Mouse (Mus musculus): ENCODE data around the gene Rec8. TPM values are rescaled to one million over a fixed set of nuclear protein-coding genes. Genes with fewer than 3 reads are reported as not detected.

Rec8 gene
- total RNA-seq (2017) = not detected in 2 replicates

DNA sequence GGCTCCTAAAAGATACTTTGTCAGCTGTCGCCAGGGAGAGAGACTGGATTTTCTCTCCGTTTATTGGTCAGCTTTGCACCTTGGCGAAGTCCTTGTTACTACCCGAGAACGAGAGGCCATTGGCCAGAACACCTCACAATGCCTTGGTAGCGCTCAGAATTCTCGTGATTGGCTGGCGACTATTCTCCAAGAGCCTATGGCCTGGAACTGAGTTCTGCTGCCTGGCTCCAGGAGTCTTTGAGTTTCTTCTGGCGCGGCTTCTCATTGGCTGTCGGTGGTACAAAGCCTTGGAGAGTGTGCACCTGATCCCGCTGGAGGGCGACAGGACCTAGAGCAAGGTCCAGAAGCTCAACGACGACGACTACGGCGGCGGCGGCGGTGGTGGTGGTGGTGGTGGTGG lies at the start of gene Rec8:
Gene Rec8, plus strand, starts transcription at position 216 of the 400 bp plus-strand sequence.
- peak; percentile 40; the same call in 1 of the 2 replicates for ATAC-seq (ENCODE audit: extremely low read depth, insufficient number of reproducible peaks, low FRiP score, poor library complexity, severe bottlenecking)

DNA sequence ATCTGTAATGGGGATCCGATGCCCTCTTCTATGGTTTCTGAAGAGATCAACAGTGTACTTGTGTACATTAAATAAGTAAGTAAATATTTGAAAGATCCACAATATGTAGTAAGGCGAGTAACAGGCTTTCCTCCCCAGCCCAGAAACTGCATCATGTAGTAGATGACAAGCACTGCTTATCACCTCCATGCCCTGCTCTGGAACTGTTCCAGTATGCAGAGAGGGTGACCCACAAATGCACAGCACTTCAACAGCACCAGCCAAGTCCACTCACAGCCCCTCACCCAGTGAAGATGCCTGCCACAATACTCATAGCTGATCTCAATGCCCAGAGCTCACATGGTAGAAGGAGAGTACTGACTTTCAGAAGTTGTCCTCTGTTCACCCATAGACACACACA lies 47.2 kb upstream of the Rec8 start:
- ATAC-seq (ENCODE audit: extremely low read depth, insufficient number of reproducible peaks, low FRiP score, poor library complexity, severe bottlenecking) = no peak

DNA sequence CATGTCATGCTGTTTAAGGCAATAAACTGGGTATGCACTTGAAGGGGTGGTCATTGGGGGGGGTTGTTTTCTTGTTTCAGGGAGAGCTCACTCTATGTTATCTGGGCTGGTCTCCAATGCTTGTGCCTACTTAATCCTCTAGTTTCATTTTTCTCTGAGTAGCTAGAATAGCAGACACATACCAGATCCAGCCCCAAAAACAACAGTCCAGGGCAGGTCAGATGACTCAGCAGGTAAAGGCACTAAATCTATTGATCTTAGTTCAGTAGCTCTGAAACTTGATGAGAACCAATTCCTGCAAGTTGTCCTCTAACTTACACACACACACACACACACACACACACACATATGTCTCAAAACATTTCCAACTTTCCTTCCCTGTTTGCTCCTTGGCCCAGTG lies 46.1 kb upstream of the Rec8 start:
- ATAC-seq (ENCODE audit: extremely low read depth, insufficient number of reproducible peaks, low FRiP score, poor library complexity, severe bottlenecking) = no peak

DNA sequence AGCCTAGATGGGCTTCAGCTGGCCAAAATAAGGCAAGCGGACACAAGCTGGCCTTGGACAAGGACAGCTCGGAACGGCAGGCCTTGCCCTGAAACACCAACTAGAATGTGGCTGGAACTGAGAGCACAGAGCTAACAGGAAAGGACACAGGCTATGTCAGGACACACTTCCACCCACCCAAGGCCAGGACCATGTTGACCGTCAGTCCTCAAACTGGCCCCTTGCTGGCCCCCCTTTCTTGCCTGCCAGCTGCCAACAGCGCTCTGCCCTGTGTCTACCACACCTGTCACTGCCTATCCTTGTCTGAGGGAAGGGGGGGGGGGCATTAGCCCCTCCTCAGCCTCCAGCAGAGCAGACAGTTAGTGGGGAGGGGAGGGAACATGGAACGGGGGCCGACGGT lies 42.5 kb upstream of the Rec8 start, which contains the start of gene Fitm1:
Gene Fitm1, plus strand, starts transcription at position 316 of the 400 bp plus-strand sequence.
- ATAC-seq (ENCODE audit: extremely low read depth, insufficient number of reproducible peaks, low FRiP score, poor library complexity, severe bottlenecking) = no peak

DNA sequence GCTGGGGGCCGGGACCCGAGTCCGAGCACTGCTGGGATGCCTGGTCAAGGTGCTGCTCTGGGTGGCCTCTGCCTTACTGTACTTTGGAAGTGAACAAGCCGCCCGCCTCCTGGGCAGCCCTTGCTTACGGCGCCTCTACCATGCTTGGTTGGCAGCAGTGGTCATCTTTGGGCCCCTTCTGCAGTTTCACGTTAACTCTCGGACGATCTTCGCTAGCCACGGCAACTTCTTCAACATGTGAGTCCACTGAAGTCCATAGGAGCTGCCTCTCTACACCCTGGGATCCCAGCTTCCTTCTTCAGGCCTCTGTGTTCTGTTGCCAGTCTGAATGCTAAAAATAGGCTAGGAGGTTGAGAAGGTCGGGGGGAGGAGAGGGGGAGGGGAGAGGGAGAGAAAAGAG lies 42.1 kb upstream of the Rec8 start:
- no peak for ATAC-seq (ENCODE audit: extremely low read depth, insufficient number of reproducible peaks, low FRiP score, poor library complexity, severe bottlenecking)

DNA sequence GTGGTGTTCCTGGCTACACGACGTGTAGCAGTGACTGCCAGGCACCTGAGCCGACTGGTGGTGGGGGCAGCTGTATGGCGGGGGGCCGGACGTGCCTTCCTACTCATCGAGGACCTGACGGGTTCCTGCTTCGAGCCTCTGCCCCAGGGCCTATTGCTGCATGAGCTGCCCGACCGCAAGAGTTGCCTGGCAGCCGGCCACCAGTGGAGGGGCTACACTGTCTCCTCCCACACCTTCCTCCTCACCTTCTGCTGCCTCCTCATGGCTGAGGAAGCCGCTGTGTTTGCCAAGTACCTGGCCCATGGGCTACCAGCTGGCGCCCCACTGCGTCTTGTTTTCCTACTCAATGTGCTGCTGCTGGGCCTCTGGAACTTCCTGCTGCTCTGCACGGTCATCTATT lies 41.5 kb upstream of the Rec8 start:
- no peak for ATAC-seq (ENCODE audit: extremely low read depth, insufficient number of reproducible peaks, low FRiP score, poor library complexity, severe bottlenecking)

DNA sequence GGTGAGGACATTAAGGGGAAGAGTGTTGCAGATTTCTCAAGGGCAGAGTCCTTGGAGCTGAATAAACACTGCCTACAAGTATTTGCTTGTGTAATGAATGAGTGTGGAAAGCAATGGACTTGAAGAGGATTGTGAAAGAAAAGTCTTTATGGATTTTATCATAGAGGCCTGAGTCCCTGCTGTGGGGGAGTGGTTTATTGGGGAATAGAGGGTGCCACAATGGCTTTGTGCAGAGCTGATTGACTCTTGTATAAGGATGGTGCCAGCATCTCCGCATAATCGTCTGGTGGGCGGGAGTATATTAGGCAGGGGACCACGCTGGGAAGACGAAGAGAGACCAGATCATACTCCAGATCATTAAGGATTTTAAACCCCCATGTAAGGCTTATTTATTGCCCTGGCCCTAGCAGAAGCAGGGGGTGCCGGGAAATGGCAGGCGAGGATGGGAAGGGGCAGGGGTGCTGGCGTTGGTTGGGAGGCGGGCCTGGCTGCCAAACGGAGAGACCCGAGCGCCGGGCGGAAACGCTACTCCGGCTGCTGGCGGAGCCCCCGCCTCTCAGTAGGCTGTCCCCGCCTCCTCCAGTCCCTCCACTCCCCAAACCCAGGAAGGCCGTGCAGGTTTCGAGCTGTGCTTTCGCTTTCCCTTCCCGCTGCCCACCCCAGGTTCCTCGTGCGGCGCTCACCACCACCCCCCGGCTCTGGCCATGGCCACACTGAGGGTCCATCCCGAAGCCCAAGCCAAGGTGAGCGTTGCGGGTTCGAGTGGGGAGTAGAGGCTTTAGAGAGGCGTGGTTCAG lies 39.8 kb upstream of the Rec8 start, which contains the start of gene Psme1:
Gene Psme1, plus strand, starts transcription at position 253 of the 797 bp plus-strand sequence.
- peak; percentile 86 for ATAC-seq (ENCODE audit: extremely low read depth, insufficient number of reproducible peaks, low FRiP score, poor library complexity, severe bottlenecking)

DNA sequence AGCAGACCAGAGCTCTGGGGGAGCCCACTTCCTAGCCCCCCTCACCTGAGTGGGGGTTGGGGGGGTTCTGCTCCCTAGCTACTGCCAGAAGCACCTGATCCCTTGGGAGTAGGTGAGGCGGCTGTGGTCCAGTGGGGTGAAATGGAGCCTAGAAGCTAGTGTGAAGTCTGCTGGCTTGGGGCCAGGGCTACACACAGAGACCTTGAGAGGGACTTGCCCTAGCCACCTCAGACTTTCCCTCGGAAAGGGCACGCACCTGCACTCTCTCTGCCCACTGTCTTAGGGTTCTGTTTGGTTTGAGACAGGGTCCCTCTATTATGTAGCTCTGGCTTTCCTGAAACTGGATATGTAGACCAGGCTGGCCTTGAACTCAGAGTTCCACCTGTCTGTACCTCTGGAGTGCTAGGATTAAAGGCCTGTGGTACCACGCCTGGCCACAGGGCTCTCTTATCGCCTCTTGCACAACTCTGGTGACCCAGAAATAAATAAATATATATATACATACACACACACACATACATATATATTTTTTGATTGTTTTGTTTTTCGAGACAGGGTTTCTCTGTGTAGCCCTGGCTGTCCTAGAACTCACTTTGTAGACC lies 39.1 kb upstream of the Rec8 start:
- ATAC-seq (ENCODE audit: extremely low read depth, insufficient number of reproducible peaks, low FRiP score, poor library complexity, severe bottlenecking) = no peak

DNA sequence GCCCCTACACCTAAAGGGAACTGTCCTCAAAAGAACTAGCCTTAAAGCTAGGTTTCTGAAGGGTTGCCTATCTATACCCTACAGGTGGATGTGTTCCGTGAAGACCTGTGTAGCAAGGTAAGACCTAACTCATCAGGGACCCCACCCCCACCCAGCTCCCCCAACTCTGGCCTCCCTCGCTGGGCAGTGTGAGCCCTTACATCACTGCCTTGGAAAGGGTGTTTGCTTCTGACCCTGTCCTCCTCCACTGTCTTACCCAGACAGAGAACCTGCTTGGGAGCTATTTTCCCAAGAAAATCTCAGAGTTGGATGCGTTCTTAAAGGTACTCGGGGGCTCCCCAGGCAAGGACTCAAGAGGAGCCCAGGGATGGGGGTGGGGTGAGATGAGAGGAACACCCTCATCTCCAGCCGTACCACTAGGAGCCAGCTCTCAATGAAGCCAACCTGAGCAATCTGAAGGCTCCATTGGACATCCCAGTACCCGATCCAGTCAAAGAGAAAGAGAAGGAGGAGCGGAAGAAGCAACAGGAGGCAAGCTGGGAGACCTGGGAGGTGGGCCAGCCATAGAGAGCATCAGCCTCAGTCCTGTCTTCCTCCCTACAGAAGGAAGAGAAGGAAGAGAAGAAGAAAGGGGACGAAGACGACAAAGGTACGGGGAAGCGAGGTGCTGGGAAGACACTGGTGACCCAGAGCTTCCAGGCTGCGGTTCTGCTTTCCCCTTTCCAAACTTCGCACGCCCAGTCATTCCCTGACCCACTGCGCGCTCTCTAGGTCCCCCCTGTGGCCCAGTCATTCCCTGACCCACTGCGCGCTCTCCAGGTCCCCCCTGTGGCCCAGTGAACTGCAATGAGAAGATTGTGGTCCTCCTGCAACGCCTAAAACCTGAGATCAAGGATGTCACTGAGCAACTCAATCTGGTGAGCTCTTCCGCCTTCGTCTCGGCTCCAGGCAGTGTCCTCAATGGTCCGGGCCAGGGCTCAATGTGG lies 38.0 kb upstream of the Rec8 start:
- no peak for ATAC-seq (ENCODE audit: extremely low read depth, insufficient number of reproducible peaks, low FRiP score, poor library complexity, severe bottlenecking)

DNA sequence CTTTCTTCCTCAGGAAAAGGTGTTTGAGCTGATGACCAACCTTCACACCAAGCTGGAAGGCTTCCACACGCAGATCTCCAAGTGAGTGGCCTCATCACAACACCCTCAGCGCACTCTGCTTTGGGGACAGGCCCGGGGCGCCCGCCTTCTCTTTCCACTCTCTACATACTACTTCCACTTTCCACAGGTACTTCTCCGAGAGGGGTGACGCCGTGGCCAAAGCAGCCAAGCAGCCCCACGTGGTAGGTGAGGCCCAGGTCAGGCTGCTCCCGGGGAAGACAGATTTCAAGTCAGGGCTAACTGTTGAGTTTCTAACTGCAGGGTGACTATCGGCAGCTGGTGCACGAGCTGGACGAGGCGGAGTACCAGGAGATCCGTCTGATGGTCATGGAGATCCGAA lies 37.1 kb upstream of the Rec8 start:
- ATAC-seq (ENCODE audit: extremely low read depth, insufficient number of reproducible peaks, low FRiP score, poor library complexity, severe bottlenecking) = no peak

DNA sequence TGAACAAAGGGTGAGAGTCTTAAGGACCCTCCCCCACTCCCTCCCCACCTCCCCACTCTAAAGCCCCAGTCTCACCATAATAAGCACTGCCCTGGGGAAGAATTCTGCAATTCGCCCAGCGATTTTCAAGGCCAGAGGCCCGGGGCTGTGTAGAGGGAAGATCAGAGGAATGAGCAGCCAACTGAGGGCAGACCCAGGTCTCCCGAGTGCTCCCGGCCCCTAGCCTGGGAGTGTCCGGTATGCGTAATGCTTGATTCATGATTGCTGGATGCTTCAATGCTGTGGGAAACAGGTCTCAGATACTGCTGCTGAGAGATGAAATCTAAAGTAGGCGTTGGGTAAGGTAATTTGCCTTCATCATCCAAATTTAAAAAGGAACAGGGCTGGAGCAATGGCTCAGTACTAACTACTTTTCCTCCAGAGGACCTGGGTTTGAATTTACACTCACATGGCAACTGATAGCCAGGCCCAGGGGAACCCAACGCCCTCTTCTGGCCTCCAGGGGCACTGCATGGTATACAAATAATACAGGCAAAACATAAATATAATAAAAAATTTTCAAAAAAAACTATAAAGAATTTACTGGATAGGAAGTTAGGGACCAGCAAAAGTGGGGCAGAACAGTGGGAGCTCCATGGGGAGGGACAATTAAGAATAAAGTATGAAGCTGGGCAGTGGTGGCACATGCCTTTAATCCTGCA lies 35.7 kb upstream of the Rec8 start:
- ATAC-seq (ENCODE audit: extremely low read depth, insufficient number of reproducible peaks, low FRiP score, poor library complexity, severe bottlenecking) = no peak

DNA sequence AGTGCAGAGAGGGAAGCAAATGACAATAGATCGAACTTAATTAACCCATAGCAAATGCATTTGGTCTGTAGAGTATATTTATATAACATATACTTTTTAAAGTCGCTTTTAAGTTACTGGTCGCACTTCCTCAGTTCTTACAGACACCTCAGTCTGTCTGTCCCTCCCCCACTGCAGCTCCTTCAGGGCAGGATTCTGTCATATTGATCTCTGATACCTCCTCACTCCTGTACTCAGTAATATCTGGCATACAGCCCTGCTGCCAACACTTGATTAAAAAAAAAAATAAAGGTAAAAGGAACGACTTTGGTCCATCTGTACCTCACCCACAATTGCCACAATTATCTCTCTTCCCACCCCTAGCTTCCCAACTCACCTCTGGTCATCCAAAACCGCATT lies 33.5 kb upstream of the Rec8 start:
- no peak for ATAC-seq (ENCODE audit: extremely low read depth, insufficient number of reproducible peaks, low FRiP score, poor library complexity, severe bottlenecking)

DNA sequence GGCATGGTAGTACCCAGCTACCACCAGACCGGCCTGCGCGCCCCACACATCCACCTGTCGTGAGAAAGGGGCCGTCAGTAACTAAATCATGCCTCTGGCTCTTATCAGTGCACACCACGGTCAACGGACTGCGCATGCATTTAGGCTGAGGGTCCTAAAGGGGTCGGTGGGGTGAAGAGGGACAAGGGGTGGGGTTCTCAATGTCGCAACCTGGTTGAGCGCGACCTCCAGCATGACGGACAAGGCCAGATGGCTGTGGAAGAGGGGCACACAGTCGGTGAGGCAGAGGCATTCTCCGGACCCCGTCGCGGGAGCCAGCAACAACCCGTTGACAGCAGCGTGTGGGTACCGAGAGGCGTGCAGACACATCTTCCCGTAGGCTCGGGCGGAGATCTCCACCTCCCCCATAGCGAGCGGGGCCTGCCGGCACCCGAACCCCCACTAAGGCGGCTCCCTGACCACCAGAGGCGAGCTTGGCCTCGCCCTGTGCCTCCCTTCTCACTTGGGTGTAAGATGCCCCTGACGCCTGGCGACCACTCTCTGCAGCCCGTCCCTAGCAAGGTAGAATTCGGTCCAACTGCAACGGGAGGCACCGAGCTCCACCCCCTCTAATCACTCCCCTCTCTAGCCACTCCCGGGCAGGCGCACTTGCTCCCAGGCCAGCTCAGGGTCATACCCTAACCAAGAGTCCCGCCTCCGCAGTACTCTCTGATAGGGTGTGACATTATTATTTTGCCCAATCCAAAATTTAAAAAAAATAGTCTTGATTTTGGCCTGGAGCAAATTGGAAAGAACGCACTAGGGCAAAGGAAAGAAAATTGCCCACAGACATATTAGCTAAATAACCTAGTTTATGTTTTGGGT lies 32.9 kb upstream of the Rec8 start, which contains the start of gene Emc9:
Gene Emc9, minus strand, starts transcription at position 601 of the 864 bp plus-strand sequence.
- ATAC-seq (ENCODE audit: extremely low read depth, insufficient number of reproducible peaks, low FRiP score, poor library complexity, severe bottlenecking) = peak; percentile 76

DNA sequence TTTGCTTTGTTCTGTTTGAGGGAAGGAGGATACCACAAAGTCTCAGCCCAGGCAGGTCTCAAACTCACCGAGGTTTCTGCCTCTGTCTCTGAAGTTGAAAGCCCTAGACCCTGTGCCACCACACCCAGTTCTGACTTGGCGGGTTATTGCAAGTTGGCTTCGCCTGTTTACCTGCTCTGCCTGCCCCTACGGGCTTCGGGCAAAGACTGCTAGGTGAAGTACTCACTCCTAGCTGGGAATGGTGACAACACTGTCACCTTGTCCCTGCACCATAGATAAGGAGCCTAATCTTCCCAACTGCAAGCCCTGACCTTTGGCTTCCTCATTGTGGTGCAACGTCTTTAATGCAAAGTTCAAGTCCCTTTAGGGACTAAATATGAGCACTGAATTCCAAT lies 32.3 kb upstream of the Rec8 start:
- ATAC-seq (ENCODE audit: extremely low read depth, insufficient number of reproducible peaks, low FRiP score, poor library complexity, severe bottlenecking) = no peak

DNA sequence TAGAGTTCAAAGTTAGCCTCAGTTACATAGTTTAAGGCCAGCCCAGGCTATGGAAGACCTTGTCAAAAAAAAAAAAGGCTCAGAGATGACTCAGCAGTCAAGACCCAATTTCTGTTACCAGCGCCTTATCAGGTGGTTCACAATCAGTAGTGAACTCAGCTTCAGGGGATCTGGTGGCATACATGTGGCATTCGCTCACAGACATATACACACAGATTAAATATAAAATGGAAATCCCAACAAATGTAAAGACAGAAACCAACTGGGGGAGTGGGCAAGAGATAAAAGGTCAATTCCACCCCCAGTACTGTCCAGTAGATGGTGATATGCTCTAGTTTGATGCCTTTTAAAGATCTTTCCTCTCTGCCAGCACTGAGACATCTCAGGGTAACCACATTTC lies 31.7 kb upstream of the Rec8 start:
- no peak for ATAC-seq (ENCODE audit: extremely low read depth, insufficient number of reproducible peaks, low FRiP score, poor library complexity, severe bottlenecking)

DNA sequence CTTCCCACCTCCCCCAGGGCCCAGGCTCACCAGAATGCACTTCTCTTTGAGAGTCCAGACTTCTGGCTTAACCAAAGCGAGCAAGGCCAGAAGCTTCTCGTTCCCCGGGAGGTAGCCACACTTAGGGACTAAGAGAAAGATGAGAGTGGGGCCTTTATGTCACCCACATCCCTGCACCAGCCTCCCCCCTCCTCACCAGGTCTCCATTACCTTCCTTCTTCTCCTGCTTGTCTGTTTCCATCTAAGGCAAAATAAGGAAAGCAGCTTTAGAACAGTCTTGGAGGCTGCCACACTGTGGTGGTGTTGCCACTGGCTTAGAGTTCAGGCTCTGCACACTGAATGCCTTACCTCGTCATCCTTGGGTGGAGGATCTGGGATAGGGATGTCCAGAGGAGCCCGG lies 28.6 kb upstream of the Rec8 start:
- no peak for ATAC-seq (ENCODE audit: extremely low read depth, insufficient number of reproducible peaks, low FRiP score, poor library complexity, severe bottlenecking)

DNA sequence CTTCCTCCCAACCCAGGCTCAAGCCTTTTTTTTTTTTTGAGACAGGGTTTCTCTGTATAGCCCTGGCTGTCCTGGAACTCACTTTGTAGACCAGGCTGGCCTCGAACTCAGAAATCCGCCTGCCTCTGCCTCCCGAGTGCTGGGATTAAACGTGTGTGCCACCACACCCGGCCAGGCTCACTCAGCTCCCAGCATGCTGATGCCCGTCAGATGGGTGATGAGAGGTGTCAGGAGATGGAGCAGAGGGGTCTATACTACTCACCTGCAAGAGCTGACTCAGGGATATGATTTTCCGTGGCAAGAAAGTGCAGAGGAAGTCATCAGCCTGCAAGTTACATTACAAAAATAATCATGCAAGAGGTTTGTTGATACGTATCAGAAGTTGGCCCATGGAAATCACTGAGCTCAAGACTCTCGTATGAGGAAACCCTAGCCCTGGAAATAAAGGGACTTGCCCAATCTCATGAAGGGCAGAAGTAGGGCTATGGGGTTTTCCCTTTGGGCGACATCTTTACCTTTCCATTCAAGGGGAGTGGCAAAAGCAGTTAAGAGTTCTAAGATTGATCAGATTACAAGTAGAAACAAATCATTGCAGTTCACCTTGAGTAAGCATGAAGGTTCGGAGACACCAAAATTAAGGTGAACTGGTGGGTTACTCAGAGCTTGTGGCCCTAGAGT lies 27.9 kb upstream of the Rec8 start:
- ATAC-seq (ENCODE audit: extremely low read depth, insufficient number of reproducible peaks, low FRiP score, poor library complexity, severe bottlenecking) = no peak

Measured in neutrophil, adult 5-6 weeks (primary cell).